Mouse (Mus musculus): ENCODE results near the gene Tbc1d21. TPM values are rescaled to one million over a fixed set of nuclear protein-coding genes. Genes with fewer than 3 reads are reported as not detected.

Tbc1d21 gene
- total RNA-seq, 2 experiments from 2014 or later, result not detected

Other genes with a start within 250 kb of the Tbc1d21 start
- gene Islr, start 166.1 kb downstream of the Tbc1d21 start, total RNA-seq (2021), result 10 to 100 TPM; 16.4 to 18.1 TPM
- gene Islr2, start 166.1 kb downstream of the Tbc1d21 start, total RNA-seq (2021), result 100 to 1,000 TPM; 231 to 269 TPM
- gene Pml, start 120.7 kb downstream of the Tbc1d21 start, total RNA-seq (2021), result 1 to 10 TPM; 7.3 to 9.1 TPM
- gene Stoml1, start 117.3 kb downstream of the Tbc1d21 start, total RNA-seq (2021), result 10 to 100 TPM; 77.5 to 80.5 TPM
- gene Loxl1, start 57.3 kb downstream of the Tbc1d21 start, total RNA-seq (2021), result 1 to 10 TPM; 5.0 to 5.7 TPM
- 100 to 1,000 TPM; 145 TPM for gene Insyn1, start 118.1 kb upstream of the Tbc1d21 start, total RNA-seq (2021)
- 10 to 100 TPM; 15.7 to 16.6 TPM for gene Cd276, start 185.0 kb upstream of the Tbc1d21 start, total RNA-seq (2021)
- 100 to 1,000 TPM; 625 to 664 TPM for gene Nptn, start 211.8 kb upstream of the Tbc1d21 start, total RNA-seq (2021)

Measured in layer of hippocampus, postnatal 10 days (tissue).